Mouse (Mus musculus): ENCODE data around the gene Clps.

GRCm38 (mm10) chr17:28516881-28517280 is 43.7 kb downstream of the Clps start:
- no peak for TF ChIP-seq CTCF (IDR thresholded peaks at IDR 0.05; ENCODE audit: control insufficient read depth, insufficient read depth, insufficient read length)
- no peak for TF ChIP-seq MAX (IDR thresholded peaks at IDR 0.05)
- TF ChIP-seq USF1 (IDR thresholded peaks at IDR 0.05; ENCODE audit: low read depth) = no peak
- no peak for TF ChIP-seq CEBPB (IDR thresholded peaks at IDR 0.05; ENCODE audit: low read depth)
- no peak for TF ChIP-seq MYOD1 (IDR thresholded peaks at IDR 0.05; ENCODE audit: control insufficient read depth, insufficient read length, low read depth)
- TF ChIP-seq FOSL1 (IDR thresholded peaks at IDR 0.05; ENCODE audit: insufficient read depth, low read length, poor library complexity, severe bottlenecking) = no peak
- no peak for TF ChIP-seq MYOG (IDR thresholded peaks at IDR 0.05; ENCODE audit: control insufficient read depth, extremely low read depth, insufficient read length)
